Mouse (Mus musculus): ENCODE measurements around the gene Acy3. TPM values are rescaled to one million over a fixed set of nuclear protein-coding genes. Genes with fewer than 3 reads are reported as not detected.
"Not testable (repeated sequence)": the region's sequence is repeated elsewhere in the genome, so short reads cannot be mapped to it uniquely, and the experiment has no call there.

Acy3 gene
- polyA plus RNA-seq, 1 experiment = 6.3 TPM

GRCm38 (mm10) chr19:3967258-3967657, 19.1 kb upstream of the Acy3 start:
- Histone ChIP-seq H3K79me2 (ENCODE audit: control insufficient read depth, insufficient read depth) (no peaks in the 10 kb centered on the region), H3K27me3 (ENCODE audit: control insufficient read depth, insufficient read depth, insufficient read length) (peaks cover 18% of the 10 kb centered on the region), H3K4me3 (no peak overlapping the region), H3ac (ENCODE audit: control insufficient read depth, insufficient read length) (no peak overlapping the region), H3K36me3 (ENCODE audit: control insufficient read depth, insufficient read depth) (no peaks in the 10 kb centered on the region), H3K4me2 (ENCODE audit: low read depth) (no peak overlapping the region)
- TF ChIP-seq SRF (IDR thresholded peaks at IDR 0.05; ENCODE audit: control insufficient read depth, insufficient read length, low read depth) = no peak
- TF ChIP-seq USF1 (IDR thresholded peaks at IDR 0.05; ENCODE audit: low read depth) = no peak

GRCm38 (mm10) chr19:3972229-3972628, 14.1 kb upstream of the Acy3 start, which contains the start of gene Aldh3b2:
Gene Aldh3b2 (plus strand): TSS chr19:3972328.
- peak in 2 of 3 experiments; percentile 68 to 81 for TF ChIP-seq MYOD1 (IDR thresholded peaks at IDR 0.05; ENCODE audit: control insufficient read depth in 1 of 3, insufficient read length in 2 of 3, low read depth in 2 of 3)
- TF ChIP-seq MYOG (IDR thresholded peaks at IDR 0.05; ENCODE audit: control insufficient read depth in 1 of 3, insufficient read depth in 1 of 3, insufficient read length in 2 of 3, low read depth in 2 of 3) = peak in 2 of 3 experiments; percentile 39 to 78
- TF ChIP-seq POLR2A (IDR thresholded peaks at IDR 0.05; ENCODE audit: insufficient read length, low read depth) = no peak
- Histone ChIP-seq H3ac (ENCODE audit: control insufficient read depth, insufficient read length) (no peak within 1 kb of the TSS), H3K36me3 (ENCODE audit: control insufficient read depth, insufficient read depth) (no peaks in the 10 kb centered on the region), H3K4me2 (ENCODE audit: low read depth) (no peak within 1 kb of the TSS), H3K4me3 (no peak within 1 kb of the TSS), H3K27me3 (ENCODE audit: control insufficient read depth, insufficient read depth, insufficient read length) (peaks cover 24% of the 10 kb centered on the region), H3K79me2 (ENCODE audit: control insufficient read depth, insufficient read depth) (no peaks in the 10 kb centered on the region)

DNA sequence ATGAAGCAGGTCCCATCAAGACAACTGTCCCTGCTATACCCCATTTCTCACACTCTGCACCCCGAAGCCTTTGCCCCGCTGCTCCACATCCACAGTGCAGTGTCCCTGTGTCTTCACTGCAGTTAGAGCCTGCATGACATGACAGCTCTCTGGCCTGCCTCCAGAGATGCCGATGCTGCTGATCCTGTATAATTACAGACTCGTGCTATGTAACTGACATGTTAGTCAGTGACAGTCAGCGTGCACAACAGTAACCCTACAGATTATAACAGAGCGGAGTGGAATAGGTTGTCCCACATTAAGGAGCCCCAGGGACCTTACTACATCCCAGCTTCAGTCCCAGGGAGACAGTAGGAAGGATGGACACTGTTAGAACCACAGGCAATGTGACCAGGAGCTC, 11.8 kb upstream of the Acy3 start:
- not testable (repeated sequence) for H3K4me3 ChIP-seq; H3K79me2 ChIP-seq (ENCODE audit: control insufficient read depth, insufficient read depth); H3ac ChIP-seq (ENCODE audit: control insufficient read depth, insufficient read length); H3K36me3 ChIP-seq (ENCODE audit: control insufficient read depth, insufficient read depth); H3K4me2 ChIP-seq (ENCODE audit: low read depth)
- peaks cover 19% of the 10 kb centered on the region for H3K27me3 ChIP-seq (ENCODE audit: control insufficient read depth, insufficient read depth, insufficient read length)

DNA sequence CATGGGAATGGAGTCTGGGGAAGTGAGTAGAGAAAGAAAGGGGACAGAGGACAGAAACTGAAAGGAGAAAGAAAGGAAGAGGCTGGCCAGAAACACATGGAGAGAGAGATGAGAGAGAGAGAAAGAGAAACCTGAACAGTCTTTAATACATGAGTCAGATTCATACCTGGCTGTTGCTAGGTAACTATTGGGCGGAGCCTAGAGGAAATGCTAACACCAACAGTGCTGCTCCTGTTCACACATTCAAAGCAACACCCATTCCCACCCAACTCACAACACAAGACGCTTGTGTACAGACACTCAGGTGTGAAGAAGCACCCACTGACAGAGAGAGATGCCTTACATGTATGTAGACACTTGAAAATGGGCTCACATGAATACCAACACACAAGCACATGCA, 10.5 kb upstream of the Acy3 start:
- Histone ChIP-seq H3K27me3 (ENCODE audit: control insufficient read depth, insufficient read depth, insufficient read length) (peaks cover 11% of the 10 kb centered on the region), H3ac (ENCODE audit: control insufficient read depth, insufficient read length) (no peak overlapping the region), H3K36me3 (ENCODE audit: control insufficient read depth, insufficient read depth) (no peaks in the 10 kb centered on the region), H3K4me2 (ENCODE audit: low read depth) (no peak overlapping the region), H3K4me3 (no peak overlapping the region), H3K79me2 (ENCODE audit: control insufficient read depth, insufficient read depth) (no peaks in the 10 kb centered on the region)
- TF ChIP-seq SRF (IDR thresholded peaks at IDR 0.05; ENCODE audit: control insufficient read depth, insufficient read length, low read depth) = no peak
- TF ChIP-seq MYOG (IDR thresholded peaks at IDR 0.05; ENCODE audit: control insufficient read depth in 1 of 3, insufficient read depth in 1 of 3, insufficient read length in 2 of 3, low read depth in 2 of 3) = no peak
- TF ChIP-seq POLR2A (IDR thresholded peaks at IDR 0.05; ENCODE audit: insufficient read length, low read depth) = no peak
- no peak for TF ChIP-seq MYOD1 (IDR thresholded peaks at IDR 0.05; ENCODE audit: control insufficient read depth in 1 of 3, insufficient read length in 2 of 3, low read depth in 2 of 3)
- no peak for TF ChIP-seq CEBPB (IDR thresholded peaks at IDR 0.05; ENCODE audit: insufficient read depth, poor library complexity, severe bottlenecking)
- TF ChIP-seq TCF12 (IDR thresholded peaks at IDR 0.05; ENCODE audit: insufficient read depth, poor library complexity, severe bottlenecking) = no peak
- TF ChIP-seq TCF3 (IDR thresholded peaks at IDR 0.05; ENCODE audit: insufficient read length, low read depth) = no peak
- TF ChIP-seq REST (IDR thresholded peaks at IDR 0.05; ENCODE audit: insufficient read depth, insufficient read length) = no peak

DNA sequence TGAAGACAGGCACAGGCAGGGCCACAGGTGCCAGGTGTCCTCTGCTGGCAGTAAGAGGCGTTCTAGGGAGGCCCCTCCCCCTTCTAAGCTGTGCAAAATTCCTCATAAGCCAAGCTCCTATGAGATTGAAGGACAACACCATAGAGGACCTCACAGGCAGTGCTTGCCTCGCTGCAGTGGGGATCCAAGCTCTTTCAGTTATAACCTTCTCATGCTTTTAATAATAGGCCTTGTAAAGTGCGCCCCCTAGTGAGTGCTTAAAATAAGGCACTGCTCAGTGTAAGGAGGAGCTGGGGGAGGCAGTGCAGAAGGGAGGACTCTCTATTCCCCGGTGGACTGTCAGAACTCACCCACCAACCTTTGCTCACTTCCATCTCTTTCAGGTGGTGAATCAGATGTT, 6.1 kb upstream of the Acy3 start:
- H3K4me3 ChIP-seq = no peak overlapping the region
- no peak overlapping the region for H3K4me2 ChIP-seq (ENCODE audit: low read depth)
- TF ChIP-seq TCF3 (IDR thresholded peaks at IDR 0.05; ENCODE audit: insufficient read length, low read depth) = no peak
- TF ChIP-seq REST (IDR thresholded peaks at IDR 0.05; ENCODE audit: insufficient read depth, insufficient read length) = no peak
- TF ChIP-seq POLR2AphosphoS2 (IDR thresholded peaks at IDR 0.05; ENCODE audit: insufficient read length, low read depth) = no peak
- no peak for TF ChIP-seq SRF (IDR thresholded peaks at IDR 0.05; ENCODE audit: control insufficient read depth, insufficient read length, low read depth)
- no peak for TF ChIP-seq MAX (IDR thresholded peaks at IDR 0.05; ENCODE audit: low read depth)
- TF ChIP-seq USF1 (IDR thresholded peaks at IDR 0.05; ENCODE audit: low read depth) = no peak
- no peak for TF ChIP-seq TCF12 (IDR thresholded peaks at IDR 0.05; ENCODE audit: insufficient read depth, poor library complexity, severe bottlenecking)
- TF ChIP-seq MYOD1 (IDR thresholded peaks at IDR 0.05; ENCODE audit: control insufficient read depth in 1 of 3, insufficient read length in 2 of 3, low read depth in 2 of 3) = no peak
- TF ChIP-seq CEBPB (IDR thresholded peaks at IDR 0.05; ENCODE audit: insufficient read depth, poor library complexity, severe bottlenecking) = no peak
- no peak for TF ChIP-seq MYOG (IDR thresholded peaks at IDR 0.05; ENCODE audit: control insufficient read depth in 1 of 3, insufficient read depth in 1 of 3, insufficient read length in 2 of 3, low read depth in 2 of 3)
- no peaks in the 10 kb centered on the region for H3K79me2 ChIP-seq (ENCODE audit: control insufficient read depth, insufficient read depth)
- no peak overlapping the region for H3ac ChIP-seq (ENCODE audit: control insufficient read depth, insufficient read length)
- no peaks in the 10 kb centered on the region for H3K27me3 ChIP-seq (ENCODE audit: control insufficient read depth, insufficient read depth, insufficient read length)
- no peaks in the 10 kb centered on the region for H3K36me3 ChIP-seq (ENCODE audit: control insufficient read depth, insufficient read depth)

GRCm38 (mm10) chr19:3980917-3981316, 5.5 kb upstream of the Acy3 start:
- TF ChIP-seq E2F4 (IDR thresholded peaks at IDR 0.05; ENCODE audit: insufficient read depth) = no peak
- TF ChIP-seq SRF (IDR thresholded peaks at IDR 0.05; ENCODE audit: control insufficient read depth, insufficient read length, low read depth) = no peak
- no peak for TF ChIP-seq POLR2A (IDR thresholded peaks at IDR 0.05; ENCODE audit: insufficient read length, low read depth)
- no peak overlapping the region for H3ac ChIP-seq (ENCODE audit: control insufficient read depth, insufficient read length)
- no peak overlapping the region for H3K4me3 ChIP-seq

More at GRCm38 (mm10) chr19:3980917-3981316, 5.5 kb upstream of the Acy3 start:
- Histone ChIP-seq H3K27me3 (ENCODE audit: control insufficient read depth, insufficient read depth, insufficient read length) (no peaks in the 10 kb centered on the region), H3K4me2 (ENCODE audit: low read depth) (no peak overlapping the region), H3K79me2 (ENCODE audit: control insufficient read depth, insufficient read depth) (no peaks in the 10 kb centered on the region), H3K36me3 (ENCODE audit: control insufficient read depth, insufficient read depth) (no peaks in the 10 kb centered on the region)

All from myocyte (in vitro differentiated cells).